Comparison of ENCODE assay signal across 9 mouse cellular contexts in genomic region chr8:87833339-87833738, GRCm38 (mm10).
A peak's percentile ranks its signal among the peaks of the same experiment; 100 is the strongest.
DNase-seq lines count a peak whose midpoint lies in the region; ATAC-seq and TF ChIP-seq lines count a peak whose summit lies in the region.
"Had no signal": no experiment of that assay in that cellular context is flagged by ENCODE, and none has a peak within 500 bp of the region (broad histone marks: within the 10 kb centered on the region; RNA-seq: fewer than 3 reads in every experiment).

No protein-coding gene starts in this region.

- peak overlapping the region; percentile 56 for H3K9ac ChIP-seq in limb, embryonic 11.5 days (ENCODE audit: low read length)
- H3K9ac ChIP-seq in intestine, postnatal 0 days (ENCODE audit: low read depth, low read length) = no peak overlapping the region

- peak overlapping the region; percentile 90 for H3K27ac ChIP-seq in limb, embryonic 11.5 days (replicated peaks; ENCODE audit: low read depth, low read length)
- H3K27ac ChIP-seq in intestine, postnatal 0 days (ENCODE audit: low read depth, low read length) = no peak overlapping the region

- H3K27me3 ChIP-seq in limb, embryonic 11.5 days (ENCODE audit: control insufficient read depth, insufficient read depth, low read length) = no peaks in the 10 kb centered on the region
- H3K27me3 ChIP-seq in intestine, postnatal 0 days (replicated peaks; ENCODE audit: control insufficient read depth, insufficient read depth, low read length) = no peaks in the 10 kb centered on the region

- WGBS in limb, embryonic 11.5 days = 24% methylated on average over 13 of the region's 13 CpGs
- 79% methylated on average over 13 of the region's 13 CpGs for WGBS in intestine, postnatal 0 days

- no peak for ATAC-seq in limb, embryonic 11.5 days (ENCODE audit: insufficient number of reproducible peaks, low FRiP score, low TSS enrichment, low read depth)
- ATAC-seq in megakaryocyte progenitor cell, adult 5-6 weeks (replicated peaks; ENCODE audit: poor library complexity) = no peak
- no peak for ATAC-seq in intestine, postnatal 0 days

- H3K36me3 ChIP-seq in limb, embryonic 11.5 days (ENCODE audit: control insufficient read depth, insufficient read depth, low read length) = no peaks in the 10 kb centered on the region
- no peaks in the 10 kb centered on the region for H3K36me3 ChIP-seq in intestine, postnatal 0 days (ENCODE audit: control insufficient read depth, insufficient read depth)

- no peaks in the 10 kb centered on the region for H3K9me3 ChIP-seq in limb, embryonic 11.5 days (ENCODE audit: control insufficient read depth, low read length)
- H3K9me3 ChIP-seq in intestine, postnatal 0 days (ENCODE audit: control insufficient read depth) = no peaks in the 10 kb centered on the region

- H3K4me1 ChIP-seq in limb, embryonic 11.5 days (ENCODE audit: control insufficient read depth, insufficient read depth, low read length) = peaks cover 85% of the 10 kb centered on the region
- H3K4me1 ChIP-seq in intestine, postnatal 0 days (replicated peaks; ENCODE audit: control insufficient read depth, insufficient read depth, low read length) = no peaks in the 10 kb centered on the region

- DNase-seq in adrenal gland, adult 2 months = peak; percentile 14
- no peak for DNase-seq in adrenal gland, postnatal 10 days
- DNase-seq in ovary, adult 18-20 months (ENCODE audit: low spot score) = peak; percentile 34
- no peak for DNase-seq in ovary, postnatal 14 days (ENCODE audit: low spot score)
- DNase-seq in limb, embryonic 11.5 days (ENCODE audit: low spot score) = peak; percentile 59
- DNase-seq in spleen, adult 12 weeks (ENCODE audit: low spot score) = no peak
- DNase-seq: cerebellum, adult 11 months had no signal

- H3K4me3 ChIP-seq in limb, embryonic 11.5 days (ENCODE audit: low read depth, low read length) = no peak overlapping the region
- H3K4me3 ChIP-seq in intestine, postnatal 0 days (ENCODE audit: low read depth, low read length) = no peak overlapping the region

- peak overlapping the region; percentile 16; the same call in 1 of the 2 replicates for H3K4me2 ChIP-seq in limb, embryonic 11.5 days (ENCODE audit: low read depth, severe bottlenecking)
- no peak overlapping the region for H3K4me2 ChIP-seq in intestine, postnatal 0 days (replicated peaks; ENCODE audit: low read depth)

- TF ChIP-seq CTCF in intestine, postnatal 0 days (IDR thresholded peaks at IDR 0.05; ENCODE audit: low read depth) = no peak

Comparison
In these comparisons a context has a peak if more than half of its experiments do, and no peak if none do; other contexts are left out.
1. DNase-seq: peak in adrenal gland, adult 2 months (single experiment), ovary, adult 18-20 months (single experiment) and limb, embryonic 11.5 days (single experiment); none in adrenal gland, postnatal 10 days (single experiment), ovary, postnatal 14 days (single experiment) and spleen, adult 12 weeks (single experiment).